Mouse (Mus musculus) C3H10T1/2 (cell line): ENCODE data around the gene Rnasel. TPM values are rescaled to one million over a fixed set of nuclear protein-coding genes. Genes with fewer than 3 reads are reported as not detected.

ENCODE experiments used
- polyA plus RNA-seq, 2 experiments: library from polyadenylated mRNA; unstranded; fragments of >200 nt; fragmentation: generic; extraction: Trizol; gene quantifications; one replicate each; pipeline ENCODE4 v1.2.1; 2012; ENCODE audit warnings: missing spikeins in 2 of 2

Gene Rnasel
- under 1 TPM; 0.01 to 0.98 TPM for polyA plus RNA-seq

GRCm38 (mm10) chr1:153749211-153749801, at the start of gene Rnasel:
Rnasel (plus strand) TSS chr1:153749426.

GRCm38 (mm10) chr1:153740145-153740544, 9.1 kb upstream of the Rnasel start, which contains the start of gene Rgs16:
Rgs16 (plus strand) TSS chr1:153740349.

Other genes starting within 250 kb of the Rnasel start
- gene Npl, start 199.4 kb upstream of the Rnasel start, polyA plus RNA-seq: under 1 TPM in 1 of 2 experiments, not detected in 1; 0.05 TPM
- gene Rgs8, start 96.4 kb upstream of the Rnasel start, polyA plus RNA-seq: under 1 TPM; 0.02 TPM
- gene Rgs16, start 9.1 kb upstream of the Rnasel start, polyA plus RNA-seq: under 1 TPM; 0.11 to 0.25 TPM
- under 1 TPM in 1 of 2 experiments, not detected in 1; 0.04 TPM for gene Rgsl1, start 94.7 kb downstream of the Rnasel start, polyA plus RNA-seq
- gene Teddm1b, start 124.9 kb downstream of the Rnasel start, polyA plus RNA-seq: under 1 TPM in 1 of 2 experiments, not detected in 1; 0.07 TPM
- not detected for gene Teddm1a, start 142.3 kb downstream of the Rnasel start, polyA plus RNA-seq
- gene Glul, start 150.5 kb downstream of the Rnasel start, polyA plus RNA-seq: 10 to 100 TPM; 18.0 to 45.9 TPM
- gene Teddm2, start 150.8 kb downstream of the Rnasel start, polyA plus RNA-seq: under 1 TPM; 0.14 to 0.24 TPM